Mouse (Mus musculus): ENCODE measurements around the gene Enpp7. TPM values are rescaled to one million over a fixed set of nuclear protein-coding genes. Genes with fewer than 3 reads are reported as not detected.

The Enpp7 gene
- polyA plus RNA-seq, 1 experiment = not detected

DNA sequence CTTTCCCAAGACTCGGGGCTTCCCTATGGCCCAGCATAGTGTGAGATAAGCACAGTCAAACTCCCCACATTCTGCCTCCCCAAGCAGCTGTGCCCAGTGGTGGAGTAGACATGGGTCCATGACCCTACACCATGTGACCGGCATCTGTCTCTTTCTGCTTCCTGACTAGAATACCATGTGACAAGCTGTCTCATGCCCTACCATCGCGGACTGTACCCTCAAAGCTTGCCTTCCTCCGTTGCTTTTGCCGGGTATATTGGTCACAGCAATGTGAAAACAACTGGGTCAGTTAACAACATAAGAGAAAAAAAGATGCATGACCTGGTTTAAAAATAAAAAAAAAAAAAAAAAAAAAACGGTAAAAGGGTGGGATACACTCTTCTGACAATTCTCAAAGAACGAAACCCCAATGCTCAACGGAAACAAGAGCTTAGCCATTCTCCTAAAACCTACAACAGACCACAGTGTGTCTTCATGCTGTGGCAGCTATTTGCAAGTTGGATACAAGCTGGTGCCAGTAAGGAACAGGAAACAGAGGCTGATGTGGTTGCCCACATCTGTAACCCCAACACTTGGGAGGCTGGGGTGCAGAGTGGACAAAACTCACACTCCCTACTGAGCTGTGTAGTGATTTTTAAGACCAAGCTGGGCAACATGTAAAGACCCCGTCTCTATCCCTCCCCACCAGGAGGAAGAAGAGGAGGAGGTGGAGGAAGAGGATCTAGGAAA lies 17.7 kb downstream of the Enpp7 start:
- TF ChIP-seq GATA1 (IDR thresholded peaks at IDR 0.05; ENCODE audit: low read length) (no peak), TAL1 (IDR thresholded peaks at IDR 0.05; ENCODE audit: low read length) (no peak)
- Histone ChIP-seq H3K36me3 (ENCODE audit: control insufficient read depth) (no peaks in the 10 kb centered on the region), H3K9me3 (ENCODE audit: control insufficient read depth, low read length) (no peaks in the 10 kb centered on the region), H3K4me1 (ENCODE audit: control insufficient read depth) (0 out of 2 replicates have a peak, but pooled peaks cover 3% of the 10 kb centered on the region), H3K4me3 (replicated peaks) (no peak overlapping the region), H3K27me3 (ENCODE audit: control insufficient read depth) (peaks cover 5% of the 10 kb centered on the region)

DNA sequence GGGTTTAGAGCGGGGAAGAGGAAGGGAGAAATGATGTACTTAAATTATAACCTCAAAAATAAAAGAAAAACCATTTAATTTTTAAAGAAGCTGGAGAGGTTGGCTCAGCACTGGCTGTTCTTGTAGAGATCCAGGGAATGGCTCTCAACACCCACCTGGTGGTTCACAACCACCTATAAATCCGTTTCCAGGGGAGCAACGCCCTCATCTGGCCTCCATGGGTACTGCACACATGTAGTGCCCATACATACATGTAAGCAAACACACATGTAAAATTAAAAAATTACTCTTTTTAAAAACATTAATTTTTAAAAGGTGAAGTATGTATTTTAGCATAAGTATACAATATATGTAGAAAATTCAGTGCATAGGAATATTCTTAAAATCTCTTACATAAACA lies 18.5 kb downstream of the Enpp7 start:
- H3K9me3 ChIP-seq (ENCODE audit: control insufficient read depth, low read length) = no peaks in the 10 kb centered on the region
- no peak overlapping the region for H3K4me3 ChIP-seq (replicated peaks)
- TF ChIP-seq TAL1 (IDR thresholded peaks at IDR 0.05; ENCODE audit: low read length) = no peak
- TF ChIP-seq GATA1 (IDR thresholded peaks at IDR 0.05; ENCODE audit: low read length) = no peak
- H3K27me3 ChIP-seq (ENCODE audit: control insufficient read depth) = peaks cover 5% of the 10 kb centered on the region
- no peaks in the 10 kb centered on the region for H3K36me3 ChIP-seq (ENCODE audit: control insufficient read depth)
- 0 out of 2 replicates have a peak, but pooled peaks cover 3% of the 10 kb centered on the region for H3K4me1 ChIP-seq (ENCODE audit: control insufficient read depth)

DNA sequence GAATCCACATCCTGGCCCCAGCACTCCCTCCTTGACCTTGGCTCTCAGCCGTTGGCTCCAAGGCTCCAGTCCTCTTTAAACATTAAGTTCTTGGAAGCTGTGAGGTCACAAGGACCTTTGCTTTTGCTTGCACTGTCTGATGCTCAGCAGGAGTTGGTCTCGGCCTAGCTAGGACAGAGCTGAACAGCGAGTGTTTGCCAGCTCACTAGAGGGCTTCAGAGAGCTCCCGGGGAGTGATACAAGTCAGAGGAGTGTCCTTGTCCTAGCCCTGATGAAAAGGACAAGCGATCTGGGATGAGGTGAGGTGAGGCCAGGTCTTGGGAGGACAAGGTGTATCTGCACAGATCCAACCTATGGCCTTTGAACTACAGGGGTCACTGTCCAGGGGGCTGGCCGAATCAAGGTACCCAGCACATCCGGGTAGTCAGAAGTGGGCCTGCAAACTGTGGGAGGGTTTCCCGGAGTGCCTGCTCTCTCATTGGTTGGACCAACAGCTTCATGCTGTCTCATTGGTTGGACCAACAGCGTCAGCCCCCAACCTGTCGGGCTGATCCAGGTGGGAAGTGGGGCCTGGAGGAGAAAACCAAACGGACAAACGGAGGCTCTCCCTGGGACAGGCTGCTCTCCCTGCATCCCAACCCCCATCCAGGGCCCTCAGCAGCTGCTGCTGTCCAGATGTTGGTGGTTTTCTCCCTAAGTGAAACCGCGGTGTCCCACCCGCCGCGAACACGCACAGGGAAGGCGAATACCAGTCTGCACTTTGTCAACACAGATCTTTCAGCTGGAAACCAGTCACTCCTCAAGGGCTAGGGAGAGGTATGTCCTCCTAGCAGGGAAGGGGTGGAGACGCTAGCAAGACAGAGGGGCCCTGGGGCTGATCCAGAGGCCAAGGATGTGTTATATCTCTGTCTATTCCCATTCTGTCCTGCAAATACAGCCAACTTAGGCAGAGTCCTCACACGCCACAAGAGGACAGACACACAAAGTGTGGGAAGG lies 19.8 kb downstream of the Enpp7 start:
- H3K9me3 ChIP-seq (ENCODE audit: control insufficient read depth, low read length) = no peaks in the 10 kb centered on the region
- no peaks in the 10 kb centered on the region for H3K36me3 ChIP-seq (ENCODE audit: control insufficient read depth)
- H3K4me3 ChIP-seq (replicated peaks) = peak overlapping the region; percentile 32
- no peak for TF ChIP-seq TAL1 (IDR thresholded peaks at IDR 0.05; ENCODE audit: low read length)
- TF ChIP-seq GATA1 (IDR thresholded peaks at IDR 0.05; ENCODE audit: low read length) = no peak
- 0 out of 2 replicates have a peak, but pooled peaks cover 3% of the 10 kb centered on the region for H3K4me1 ChIP-seq (ENCODE audit: control insufficient read depth)
- H3K27me3 ChIP-seq (ENCODE audit: control insufficient read depth) = peaks cover 5% of the 10 kb centered on the region

DNA sequence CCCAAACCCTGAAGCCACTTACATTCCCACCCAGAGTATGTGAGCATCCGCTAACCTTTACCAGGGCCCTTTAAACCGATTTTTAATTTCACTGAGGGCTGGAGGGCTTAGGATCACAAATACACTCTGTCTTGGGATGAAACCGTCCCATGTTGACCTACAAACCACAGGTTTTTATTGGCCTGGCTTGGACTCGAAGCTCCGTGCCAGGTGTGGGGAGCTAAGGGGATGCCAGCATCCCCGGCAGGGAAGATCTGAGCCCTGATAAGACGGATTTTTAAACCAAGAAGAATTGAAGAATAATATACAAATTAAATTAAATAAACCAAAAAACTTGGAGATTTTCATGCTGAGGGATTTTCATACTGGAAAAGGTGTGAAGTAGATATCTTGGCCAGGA lies 26.5 kb downstream of the Enpp7 start:
- Histone ChIP-seq H3K4me3 (replicated peaks) (no peak overlapping the region), H3K4me1 (ENCODE audit: control insufficient read depth) (no peaks in the 10 kb centered on the region), H3K9me3 (ENCODE audit: control insufficient read depth, low read length) (no peaks in the 10 kb centered on the region), H3K36me3 (ENCODE audit: control insufficient read depth) (no peaks in the 10 kb centered on the region), H3K27me3 (ENCODE audit: control insufficient read depth) (peaks cover 20% of the 10 kb centered on the region)
- TF ChIP-seq GATA1 (IDR thresholded peaks at IDR 0.05; ENCODE audit: low read length) = no peak
- TF ChIP-seq TAL1 (IDR thresholded peaks at IDR 0.05; ENCODE audit: low read length) = no peak

DNA sequence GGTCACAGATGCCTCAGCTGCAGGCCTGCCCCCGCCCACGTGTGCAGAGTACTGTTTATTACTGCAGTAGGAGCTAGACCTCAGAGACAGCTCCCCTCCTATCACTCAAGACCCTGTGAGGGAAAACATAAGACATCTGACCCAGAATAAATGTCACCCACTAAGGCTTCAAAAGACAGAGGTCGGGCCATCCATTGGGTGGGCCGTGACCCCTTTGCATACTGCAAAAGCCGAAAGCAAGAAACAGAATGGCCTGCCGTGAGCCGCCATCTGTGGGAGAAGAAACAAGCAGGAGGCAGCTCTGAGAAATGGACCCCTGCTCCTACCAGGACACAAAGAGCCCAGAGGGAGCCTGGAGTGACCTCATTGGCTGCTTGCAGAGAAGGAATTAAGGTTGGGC lies 29.5 kb downstream of the Enpp7 start:
- H3K9me3 ChIP-seq (ENCODE audit: control insufficient read depth, low read length) = no peaks in the 10 kb centered on the region
- H3K27me3 ChIP-seq (ENCODE audit: control insufficient read depth) = peaks cover 44% of the 10 kb centered on the region
- peaks cover under 1% of the 10 kb centered on the region for H3K4me1 ChIP-seq (ENCODE audit: control insufficient read depth)
- TF ChIP-seq TAL1 (IDR thresholded peaks at IDR 0.05; ENCODE audit: low read length) = no peak
- no peak for TF ChIP-seq GATA1 (IDR thresholded peaks at IDR 0.05; ENCODE audit: low read length)
- no peak overlapping the region for H3K4me3 ChIP-seq (replicated peaks)
- H3K36me3 ChIP-seq (ENCODE audit: control insufficient read depth) = no peaks in the 10 kb centered on the region

DNA sequence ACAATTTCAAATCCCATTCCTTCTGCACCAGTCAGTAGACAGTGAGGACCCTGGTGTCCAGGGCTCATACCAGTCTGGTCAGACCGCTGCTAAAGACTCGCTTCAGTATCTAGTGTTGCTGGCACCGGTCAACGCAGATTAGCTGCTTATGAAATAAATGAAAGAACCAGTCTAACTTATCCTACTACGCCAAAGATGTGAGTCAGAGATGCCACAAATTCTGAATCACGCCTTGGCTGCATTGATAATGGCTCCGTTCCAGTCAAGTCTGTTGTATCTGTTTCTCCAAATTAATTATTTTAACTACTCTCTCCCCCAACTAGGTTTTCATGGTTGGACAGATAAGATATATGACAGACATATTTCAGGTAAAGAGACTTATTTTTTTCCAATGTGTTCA lies 33.2 kb downstream of the Enpp7 start:
- H3K9me3 ChIP-seq (ENCODE audit: control insufficient read depth, low read length) = no peaks in the 10 kb centered on the region
- no peak for TF ChIP-seq TAL1 (IDR thresholded peaks at IDR 0.05; ENCODE audit: low read length)
- no peak for TF ChIP-seq GATA1 (IDR thresholded peaks at IDR 0.05; ENCODE audit: low read length)
- H3K36me3 ChIP-seq (ENCODE audit: control insufficient read depth) = no peaks in the 10 kb centered on the region; the same call in 1 of the 2 replicates
- H3K27me3 ChIP-seq (ENCODE audit: control insufficient read depth) = peaks cover 66% of the 10 kb centered on the region
- H3K4me3 ChIP-seq (replicated peaks) = no peak overlapping the region
- peaks cover 14% of the 10 kb centered on the region for H3K4me1 ChIP-seq (ENCODE audit: control insufficient read depth)

DNA sequence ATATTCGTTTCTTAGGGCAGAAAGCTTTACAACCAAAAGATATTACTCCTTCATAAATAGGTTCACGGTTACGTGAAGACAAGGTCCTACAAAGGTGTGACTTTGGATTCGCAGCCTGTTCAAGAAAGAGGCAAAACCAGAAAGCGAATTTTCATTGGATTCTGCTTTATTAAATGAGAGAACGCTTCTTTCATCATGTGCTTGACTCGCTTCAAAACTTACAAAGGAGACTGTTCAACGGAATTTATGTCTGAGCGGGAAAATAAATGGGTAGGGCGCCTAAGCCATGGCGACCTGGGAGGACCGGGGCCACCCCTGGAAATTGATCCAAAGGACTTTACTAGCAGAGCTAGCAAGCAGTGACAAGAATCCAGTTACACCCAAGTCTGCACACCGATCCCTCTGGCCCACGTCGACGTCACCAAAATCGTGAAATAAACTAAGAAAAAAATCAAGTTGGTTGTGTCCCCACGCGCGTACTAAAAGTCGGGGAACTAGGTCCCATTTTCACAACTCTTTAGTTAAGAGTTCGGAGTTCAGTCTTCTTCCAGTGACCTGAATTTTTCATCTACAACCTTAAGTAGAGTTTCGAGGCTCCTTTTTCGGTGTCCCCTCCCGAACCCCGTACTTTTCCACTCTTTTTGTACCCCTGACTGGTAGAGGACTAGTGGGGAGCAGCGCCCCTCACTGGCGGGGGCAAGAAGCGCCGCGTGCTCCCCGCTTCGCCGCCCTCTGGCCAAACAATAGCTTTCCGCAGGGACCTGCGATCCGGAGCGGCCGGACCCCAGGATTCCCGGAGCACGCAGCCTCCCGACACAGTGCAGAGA lies 34.3 kb downstream of the Enpp7 start:
- H3K36me3 ChIP-seq (ENCODE audit: control insufficient read depth) = peaks cover 8% of the 10 kb centered on the region
- H3K9me3 ChIP-seq (ENCODE audit: control insufficient read depth, low read length) = no peaks in the 10 kb centered on the region
- H3K27me3 ChIP-seq (ENCODE audit: control insufficient read depth) = peaks cover 66% of the 10 kb centered on the region
- TF ChIP-seq GATA1 (IDR thresholded peaks at IDR 0.05; ENCODE audit: low read length) = no peak
- no peak for TF ChIP-seq TAL1 (IDR thresholded peaks at IDR 0.05; ENCODE audit: low read length)
- peaks cover 14% of the 10 kb centered on the region for H3K4me1 ChIP-seq (ENCODE audit: control insufficient read depth)
- H3K4me3 ChIP-seq (replicated peaks) = peak overlapping the region; percentile 66

DNA sequence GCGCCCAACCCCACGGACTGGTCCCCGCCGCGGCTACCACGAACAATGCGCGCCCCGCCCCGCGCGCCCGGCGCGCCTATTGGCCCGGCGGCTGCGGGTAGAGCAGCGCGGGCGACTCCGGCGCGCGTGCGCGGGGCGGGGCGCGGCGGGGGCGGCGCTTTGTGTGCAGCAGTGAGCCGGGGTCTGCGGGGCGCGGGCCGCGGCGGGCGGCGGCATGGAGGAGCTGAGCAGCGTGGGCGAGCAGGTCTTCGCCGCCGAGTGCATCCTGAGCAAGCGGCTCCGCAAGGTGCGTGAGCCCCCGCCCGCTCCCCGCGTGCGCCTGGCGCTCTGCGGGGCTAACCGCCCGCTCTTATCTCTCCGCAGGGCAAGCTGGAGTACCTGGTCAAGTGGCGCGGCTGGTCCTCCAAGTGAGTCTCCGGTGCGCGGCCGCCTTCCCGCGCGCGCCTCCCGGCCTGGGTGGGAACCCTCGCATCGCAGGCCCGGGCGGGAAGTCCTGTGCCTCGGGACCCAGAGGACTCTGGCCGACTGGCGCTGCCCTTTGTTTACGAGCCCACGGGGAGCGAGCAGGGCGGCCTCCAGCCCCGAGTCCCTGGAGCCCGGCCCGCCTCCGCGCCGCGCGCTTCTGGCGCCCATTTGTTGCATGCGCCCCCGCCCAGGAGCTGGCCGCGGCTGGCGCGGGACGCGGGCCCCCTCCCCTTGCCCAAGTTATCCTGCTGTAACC lies 35.1 kb downstream of the Enpp7 start, which contains the start of gene Cbx2:
Gene Cbx2, plus strand, starts transcription at position 68 of the 721 bp plus-strand sequence.
- peaks cover 66% of the 10 kb centered on the region for H3K27me3 ChIP-seq (ENCODE audit: control insufficient read depth)
- H3K9me3 ChIP-seq (ENCODE audit: control insufficient read depth, low read length) = no peaks in the 10 kb centered on the region
- TF ChIP-seq TAL1 (IDR thresholded peaks at IDR 0.05; ENCODE audit: low read length) (no peak), GATA1 (IDR thresholded peaks at IDR 0.05; ENCODE audit: low read length) (no peak)
- H3K4me3 ChIP-seq (replicated peaks) = peak within 1 kb of the TSS; percentile 66
- peaks cover 14% of the 10 kb centered on the region for H3K4me1 ChIP-seq (ENCODE audit: control insufficient read depth)
- H3K36me3 ChIP-seq (ENCODE audit: control insufficient read depth) = peaks cover 12% of the 10 kb centered on the region
